Mouse (Mus musculus) lung, adult 18-20 months (tissue): Measurements from ENCODE around the gene Cage1.

ENCODE experiments used
- DNase-seq, 2 experiments: peaks; one replicate each; pipeline ENCODE4 v3.0.0; 2022; ENCODE audit warnings: mixed read lengths in 2 of 2

Cage1 gene

DNA sequence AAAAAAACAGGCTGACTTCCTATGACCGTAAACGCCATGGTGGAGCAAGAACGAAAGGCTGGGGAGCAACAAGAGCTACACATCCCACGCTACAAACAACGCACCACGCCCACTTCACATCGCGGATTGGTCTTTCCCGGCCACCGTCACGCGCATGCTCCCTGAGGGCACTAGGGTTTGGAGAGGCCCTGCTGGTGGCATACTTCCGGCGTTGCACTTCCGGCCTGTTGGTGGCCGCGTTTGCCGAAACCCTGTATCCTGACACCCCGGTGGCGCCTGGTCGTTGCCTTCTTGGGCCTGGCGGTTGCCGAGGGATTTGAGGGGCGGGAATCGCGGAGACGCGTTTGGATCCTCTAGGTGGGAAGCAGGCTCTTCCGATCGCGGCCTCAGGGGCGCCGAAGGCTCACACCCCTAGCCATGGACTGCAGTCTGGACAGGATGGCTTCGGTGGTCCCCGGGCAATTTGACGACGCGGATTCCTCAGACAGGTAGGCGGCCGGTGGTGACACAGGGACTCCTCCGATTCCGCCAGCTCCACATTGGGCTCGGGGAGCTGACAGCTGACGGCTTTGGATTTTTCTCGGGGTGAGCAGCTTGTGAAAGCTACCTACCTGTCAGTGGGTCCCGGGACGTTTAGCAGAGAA, at the start of gene Cage1:
TSS of gene Cage1 (minus strand) at position 26 of the 644 bp plus-strand sequence.
- peak; percentile 96 to 97 for DNase-seq

DNA sequence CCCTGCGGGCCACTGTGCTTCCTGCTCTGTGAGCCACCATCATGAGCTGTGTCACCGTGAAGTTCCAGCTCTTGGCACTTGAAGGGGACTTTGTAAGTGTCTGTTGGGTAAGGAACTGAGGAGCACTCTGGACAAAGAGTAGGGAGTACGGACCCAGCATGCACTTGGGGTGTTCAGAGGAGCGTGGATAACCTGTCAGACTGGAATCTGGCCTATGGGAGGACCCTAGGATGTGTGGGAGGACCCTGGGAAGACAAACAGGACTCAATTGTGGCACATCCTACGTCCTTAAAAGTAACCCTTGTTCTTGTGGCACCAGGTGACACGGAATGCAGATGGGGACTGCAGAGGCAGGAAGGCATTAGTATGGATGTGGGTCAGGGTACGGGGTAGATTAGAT, 44.3 kb upstream of the Cage1 start:
- DNase-seq: no peak

DNA sequence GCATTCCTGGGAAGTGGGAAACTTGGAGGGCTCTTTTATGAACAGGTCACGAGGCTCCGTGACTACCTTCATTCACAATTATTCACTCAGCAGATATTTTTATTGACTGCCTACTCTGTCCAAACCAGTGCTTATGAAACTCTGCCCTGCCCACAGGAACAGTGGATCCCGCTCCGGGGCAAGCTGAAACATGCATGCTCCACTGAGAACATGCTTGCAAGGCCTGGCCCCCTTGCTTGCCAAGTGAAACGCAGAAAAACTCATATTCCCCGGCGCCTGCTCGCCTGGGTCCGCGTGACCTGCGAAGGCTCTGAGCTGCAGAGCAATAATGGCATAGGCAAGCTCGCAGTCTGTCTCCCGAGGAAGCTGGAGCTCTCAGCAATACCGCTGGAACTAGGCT, 43.9 kb upstream of the Cage1 start:
- no peak for DNase-seq

DNA sequence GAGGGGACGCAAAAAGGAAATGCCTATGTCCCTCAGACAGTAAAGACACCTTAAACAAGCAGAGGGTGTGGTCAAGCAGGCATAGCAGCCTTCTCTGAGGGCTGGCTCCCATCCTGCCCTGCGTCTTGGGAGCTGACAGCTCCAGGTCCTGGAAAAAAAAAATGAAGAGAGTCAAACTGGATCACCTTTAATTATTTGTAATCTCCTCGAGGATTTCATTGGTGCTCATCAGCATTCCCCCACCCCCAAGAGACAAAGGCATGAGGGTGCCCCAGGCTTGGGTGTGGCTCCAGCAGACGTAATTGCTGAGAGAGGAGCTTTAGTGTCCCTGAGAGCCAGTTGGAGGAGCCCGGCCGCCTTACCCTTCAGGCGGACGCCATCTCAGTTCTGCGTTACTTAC, 43.1 kb upstream of the Cage1 start:
- DNase-seq: no peak

DNA sequence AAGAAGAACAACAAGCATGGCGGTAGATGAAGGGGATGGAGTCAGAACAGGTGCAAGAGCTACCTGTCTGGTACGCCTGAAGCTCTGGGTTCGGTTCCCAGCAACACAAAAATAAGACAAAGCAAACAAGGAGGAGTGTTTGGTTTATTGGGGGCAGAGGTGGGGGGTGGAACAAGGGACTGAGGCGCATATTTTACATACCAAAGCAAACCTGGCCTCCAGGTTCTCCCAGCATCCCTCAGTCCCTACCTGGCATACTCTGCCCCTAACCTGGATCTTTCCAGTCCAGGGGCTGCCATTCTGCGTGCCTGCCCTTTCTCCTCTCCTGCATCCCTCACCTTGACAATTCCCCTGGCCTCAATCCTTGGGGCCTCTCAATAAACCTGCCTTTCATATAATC, 42.5 kb upstream of the Cage1 start:
- DNase-seq: no peak

DNA sequence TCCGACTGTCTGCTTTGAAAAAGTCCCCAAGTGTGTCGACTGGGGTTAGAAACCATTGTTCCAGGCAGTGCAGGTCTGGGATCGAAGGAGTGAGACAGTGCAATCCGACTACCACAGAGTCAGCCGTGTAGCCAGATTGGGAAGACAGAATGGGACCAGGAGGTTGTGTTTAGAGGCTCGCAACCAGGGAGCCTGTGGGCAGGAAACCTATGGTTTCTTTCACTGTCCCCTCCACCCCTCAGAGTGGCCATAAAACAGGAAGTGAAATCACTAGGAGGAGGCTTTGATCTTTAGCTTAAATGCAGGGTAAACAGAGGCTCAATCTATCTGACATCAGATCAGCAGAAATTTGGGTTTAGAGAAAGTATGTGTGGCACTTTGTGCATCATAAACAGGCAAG, 42.0 kb upstream of the Cage1 start:
- DNase-seq: no peak

DNA sequence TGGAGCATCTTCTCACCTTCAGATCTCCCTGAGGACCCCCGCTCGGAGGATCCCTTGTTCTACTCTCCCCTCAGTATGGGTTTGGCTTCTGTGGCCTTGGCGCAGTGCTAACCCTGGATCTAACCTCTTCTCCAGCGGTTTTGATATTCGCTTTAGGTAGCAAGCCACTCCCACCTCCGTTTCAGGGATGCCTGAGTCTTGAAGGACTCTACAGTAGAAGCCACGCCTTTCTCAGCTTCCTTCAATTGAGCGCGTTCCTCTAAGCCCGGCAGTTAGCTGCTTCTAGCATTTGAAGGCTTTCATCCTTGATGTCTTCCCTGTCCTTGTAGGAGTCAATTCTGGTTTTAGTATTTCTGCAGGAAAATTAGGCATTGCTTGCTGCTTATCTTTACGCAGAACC, 40.2 kb upstream of the Cage1 start:
- DNase-seq: peak in 1 of 2 experiments; percentile 32

DNA sequence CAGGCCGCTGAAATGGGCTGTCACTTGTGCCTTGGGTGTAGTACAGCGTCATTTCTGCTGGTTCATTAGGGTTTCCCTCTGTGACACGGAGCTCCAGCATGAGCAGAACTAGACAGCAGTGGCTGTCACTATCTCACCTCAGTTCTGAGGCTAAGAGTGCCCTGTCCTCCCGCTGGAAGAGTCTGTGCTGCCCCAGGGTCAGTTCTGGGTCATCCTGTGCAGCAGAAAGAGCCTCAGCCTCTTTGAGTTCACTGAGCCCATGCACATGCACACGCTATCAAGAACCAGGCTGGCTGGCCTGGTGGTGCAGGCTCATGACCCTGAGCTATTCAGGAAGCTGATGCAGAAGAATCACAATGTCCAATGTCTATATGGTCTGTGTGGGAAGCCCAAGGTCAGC, 37.5 kb upstream of the Cage1 start:
- DNase-seq: no peak

DNA sequence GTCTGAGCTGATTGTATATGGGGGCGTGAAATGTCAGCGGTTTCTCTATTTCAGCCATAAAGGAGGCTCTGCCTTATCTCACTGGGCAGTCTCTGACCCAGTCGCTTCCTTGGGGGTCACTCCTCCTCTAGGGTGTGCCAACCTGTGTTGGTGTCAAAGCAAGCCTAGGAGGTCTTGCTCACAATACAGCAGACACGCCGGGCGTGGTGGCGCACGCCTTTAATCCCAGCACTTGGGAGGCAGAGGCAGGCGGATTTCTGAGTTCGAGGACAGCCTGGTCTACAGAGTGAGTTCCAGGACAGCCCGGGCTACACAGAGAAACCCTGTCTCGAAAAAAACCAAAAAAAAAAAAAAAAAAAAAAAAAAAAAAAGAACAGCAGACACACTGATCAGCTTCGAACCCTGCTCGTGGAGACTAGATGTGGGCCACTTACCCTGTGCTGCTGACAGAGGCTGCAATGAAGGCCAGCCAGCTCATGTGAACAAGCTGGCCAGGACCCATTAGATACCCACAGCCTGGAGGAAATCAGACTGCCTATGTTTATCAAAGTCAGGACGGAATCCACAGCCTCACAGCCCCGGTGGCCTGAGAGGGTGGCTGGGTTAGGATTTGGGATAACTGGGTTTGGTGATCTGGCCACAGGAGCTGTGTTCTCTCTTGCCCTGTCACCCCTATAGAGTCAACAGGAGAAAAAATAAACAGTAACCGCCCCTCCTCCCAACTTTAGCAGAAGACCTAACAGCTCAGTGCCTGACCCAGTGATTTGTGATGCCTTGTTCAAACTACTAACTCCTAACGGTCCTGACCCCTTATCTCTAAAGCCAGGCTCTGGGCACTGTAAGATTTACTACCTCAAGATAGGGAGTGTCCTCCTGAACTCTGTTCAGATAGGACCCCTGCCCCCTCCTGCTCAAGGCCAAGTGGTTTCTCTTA, 36.8 kb upstream of the Cage1 start:
- DNase-seq: no peak

DNA sequence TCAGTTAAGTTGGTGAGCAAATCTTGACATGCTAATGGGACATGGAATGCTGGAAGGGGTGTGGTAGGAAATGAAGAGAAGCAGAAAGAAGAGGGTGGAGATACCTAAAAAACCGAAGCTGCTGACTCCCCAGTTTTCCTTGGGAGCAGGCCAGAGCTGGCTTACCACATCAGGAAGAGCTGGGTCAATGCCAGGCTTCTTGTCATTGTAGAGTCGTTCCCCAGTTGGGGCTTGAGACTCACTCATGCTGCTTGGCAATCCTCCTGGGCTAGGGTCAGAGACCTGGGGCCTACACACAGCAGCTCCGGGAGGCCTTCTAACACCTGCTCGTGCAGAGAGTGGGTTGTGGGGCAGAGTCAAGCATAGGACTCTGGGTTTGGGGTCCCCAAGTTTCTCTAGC, 34.1 kb upstream of the Cage1 start:
- peak in 1 of 2 experiments; percentile 10 for DNase-seq

DNA sequence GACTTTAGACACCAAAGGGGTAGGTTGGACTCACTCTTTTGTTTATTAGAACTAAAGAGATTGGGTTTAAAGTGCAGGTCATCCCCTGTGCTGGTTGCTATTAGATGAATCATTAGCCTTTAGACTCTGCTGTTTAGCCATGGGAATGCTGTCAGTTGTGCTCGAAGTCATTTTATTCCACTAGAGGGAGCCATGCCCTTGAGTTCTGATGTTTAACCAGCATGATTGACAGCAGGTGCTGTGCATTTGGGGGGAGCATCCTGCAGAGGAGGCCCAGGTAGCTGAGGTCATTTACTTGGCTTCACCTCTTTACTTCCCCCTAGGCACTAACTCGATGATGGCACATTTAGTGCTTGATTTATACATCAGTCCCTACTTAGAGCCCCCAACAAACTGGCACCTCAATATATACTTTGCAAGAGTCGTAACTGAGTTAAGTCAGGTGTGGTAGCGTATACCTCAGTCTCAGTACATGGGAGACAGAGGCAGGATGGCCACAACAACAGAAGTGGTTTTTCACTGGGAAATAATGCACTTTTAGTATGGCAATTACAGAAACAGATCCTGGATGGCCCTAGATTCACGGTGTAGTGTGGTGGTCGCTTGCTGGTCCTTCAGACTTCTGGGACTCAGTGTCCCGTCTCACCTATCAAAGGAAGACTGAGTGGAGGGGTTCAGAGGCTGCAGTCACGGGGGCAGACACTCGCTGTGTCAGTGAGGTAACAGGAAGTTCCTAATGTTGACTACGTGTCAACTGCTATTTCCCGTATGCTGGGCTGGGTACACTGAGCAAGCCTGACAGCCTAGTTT, 28.2 kb upstream of the Cage1 start:
- peak; percentile 12 to 56 for DNase-seq

DNA sequence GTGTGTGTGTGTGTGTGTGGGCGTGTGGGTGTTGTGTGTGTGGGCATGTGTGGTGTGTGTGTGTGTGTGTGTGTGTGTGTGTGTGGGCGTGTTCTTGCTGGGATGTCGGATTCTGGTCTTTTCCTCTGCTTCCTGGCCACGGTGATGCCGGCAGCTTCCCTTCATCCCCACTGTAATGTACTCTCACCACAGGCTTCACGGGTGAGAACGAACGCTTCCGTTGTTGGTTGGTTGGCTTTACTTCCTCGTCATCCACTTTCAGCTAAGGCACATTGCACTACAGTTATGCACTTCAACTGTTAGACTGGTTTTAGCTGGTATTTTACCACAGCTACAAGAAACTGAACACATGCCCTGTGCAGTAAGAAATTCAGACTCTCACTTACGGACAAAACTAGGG, 25.8 kb upstream of the Cage1 start:
- no peak for DNase-seq

DNA sequence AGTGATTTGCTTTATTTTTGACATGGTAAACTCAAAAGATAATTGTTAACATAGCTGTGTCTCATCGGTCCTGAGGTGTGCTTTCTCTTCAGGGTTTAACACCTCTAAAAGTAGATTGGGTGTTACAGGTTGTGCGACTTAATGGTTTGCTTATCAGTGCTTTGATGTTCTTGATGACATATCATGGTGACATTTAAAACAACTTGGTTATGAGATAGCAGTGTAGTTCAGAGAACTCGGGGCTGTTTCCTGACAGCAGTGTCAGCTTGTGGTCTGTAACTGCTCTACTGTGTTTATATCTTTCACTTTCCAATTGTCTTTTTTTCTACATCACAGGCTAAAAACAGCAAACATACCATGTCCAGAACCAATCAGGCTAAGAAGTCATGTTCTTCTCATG, 13.0 kb upstream of the Cage1 start:
- DNase-seq: no peak

DNA sequence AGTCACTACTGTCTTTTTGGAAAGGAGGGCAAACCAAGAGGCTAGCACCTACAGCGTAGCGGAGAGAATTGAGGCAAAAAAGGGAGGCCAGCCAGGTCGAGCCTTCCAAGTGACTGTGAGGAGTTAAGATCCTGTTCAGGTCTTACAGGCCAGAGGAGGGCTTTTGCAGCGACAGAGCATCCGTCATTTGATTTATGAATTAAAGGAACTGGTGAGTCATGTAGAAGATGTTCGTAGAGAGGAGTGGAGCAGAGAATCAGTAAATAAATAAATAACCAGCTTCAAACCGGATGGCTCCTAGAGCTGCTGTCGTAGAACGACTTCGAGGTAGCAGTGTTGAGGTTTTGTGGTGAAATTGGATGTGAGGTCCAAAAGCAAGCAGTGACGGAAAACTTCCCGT, 942 bp upstream of the Cage1 start:
- no peak for DNase-seq

DNA sequence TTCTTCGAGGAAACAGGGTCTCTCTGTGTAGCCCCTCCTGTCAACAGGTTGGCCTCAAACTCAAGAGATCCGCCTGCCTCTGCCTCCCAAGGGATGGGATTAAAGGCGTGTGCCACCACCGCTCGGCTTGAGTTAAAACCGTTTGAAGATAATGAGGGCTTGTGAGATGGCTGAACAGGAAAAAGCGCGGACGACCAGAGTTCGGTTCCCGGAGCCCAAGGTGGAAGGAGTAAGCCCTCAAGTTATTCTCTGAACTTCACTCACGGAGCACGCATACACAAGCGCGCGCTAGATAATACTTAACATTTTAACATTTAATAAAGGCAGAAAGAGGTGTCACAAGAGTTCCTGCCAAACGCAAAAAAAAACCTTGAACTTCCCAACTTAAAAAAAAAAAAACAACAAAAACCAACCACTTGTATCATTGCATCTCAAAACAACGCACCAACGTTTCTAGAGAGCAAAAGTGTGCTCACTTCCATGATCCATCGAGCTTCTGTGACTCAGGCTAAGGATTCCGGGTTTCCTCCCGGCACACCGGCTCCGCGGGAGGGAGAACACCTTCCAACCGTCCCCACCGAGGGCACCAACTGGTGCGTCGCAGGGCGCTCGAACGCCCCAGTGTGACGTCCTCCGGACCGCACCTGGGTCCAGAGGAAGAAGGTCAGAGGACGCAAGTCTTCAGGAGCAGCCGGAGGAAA, 376 bp downstream of the Cage1 start, which contains the start of gene Riok1:
TSS of gene Riok1 (plus strand) at position 653 of the 701 bp plus-strand sequence.
- DNase-seq: peak in 1 of 2 experiments; percentile 5

DNA sequence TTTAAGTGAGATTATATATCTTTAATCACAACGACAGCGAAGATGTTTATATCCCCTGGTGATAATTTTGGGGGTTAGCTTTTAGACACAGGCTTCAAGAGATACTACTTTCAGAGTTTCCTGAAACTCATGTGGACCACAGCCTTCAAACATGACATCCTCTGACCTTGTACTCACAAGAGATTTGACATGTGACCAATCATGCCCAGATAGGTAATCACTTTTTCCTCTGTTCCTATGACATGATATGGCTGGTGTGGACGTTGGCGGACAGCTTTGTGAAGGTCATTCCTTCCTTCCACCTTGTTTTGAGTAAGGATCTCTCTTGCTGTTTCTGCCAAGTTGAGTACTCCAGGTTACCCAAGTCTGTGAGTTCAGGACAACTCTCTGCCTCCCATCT, 8.5 kb downstream of the Cage1 start:
- no peak for DNase-seq

DNA sequence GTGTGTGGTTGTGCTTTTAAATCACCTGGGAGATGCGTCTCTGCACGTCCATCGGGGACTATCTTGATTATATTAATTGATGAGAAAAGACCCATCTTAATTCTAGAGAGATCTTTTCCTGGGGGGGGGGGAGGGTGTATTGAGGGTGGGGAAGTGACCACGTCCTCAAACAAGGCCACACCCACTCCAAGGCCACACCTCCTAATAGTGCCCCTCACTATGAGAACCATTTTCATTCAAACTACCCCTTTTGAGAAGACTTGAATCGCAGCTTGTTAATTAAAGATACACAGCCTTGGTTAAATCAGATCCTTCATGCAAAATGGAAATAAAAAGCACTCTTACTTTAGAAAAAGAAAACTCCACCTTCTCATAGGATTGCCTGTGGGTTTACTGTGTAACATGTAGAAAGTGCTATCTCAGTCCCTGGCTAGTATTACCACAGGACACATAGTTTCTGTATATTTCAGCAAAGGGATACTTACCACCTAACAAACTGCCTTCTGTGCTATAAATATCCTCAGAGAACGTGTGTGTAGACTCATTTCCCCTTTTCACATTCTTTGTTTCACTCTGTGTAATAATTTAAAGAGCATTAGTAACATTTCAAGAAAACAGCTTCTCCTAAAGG, 9.1 kb downstream of the Cage1 start:
- no peak for DNase-seq

DNA sequence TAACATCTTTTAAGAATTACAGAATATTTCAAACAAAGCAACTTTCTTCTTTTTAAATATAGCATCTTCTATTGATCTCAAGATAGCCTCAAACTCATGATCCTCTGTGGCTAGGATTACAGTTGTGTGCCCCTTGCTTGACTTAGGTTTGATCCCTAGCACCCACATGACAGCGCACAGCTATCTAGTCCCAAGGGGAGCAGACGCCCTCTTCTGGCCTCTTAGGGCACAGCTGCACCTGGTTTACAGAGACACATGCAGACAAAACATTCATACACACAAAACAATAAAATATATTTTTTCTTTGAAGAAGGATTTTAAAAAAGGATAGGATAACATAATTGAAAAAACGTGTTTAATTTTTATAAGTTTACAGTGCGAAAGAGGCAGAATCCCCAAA, 11.0 kb downstream of the Cage1 start:
- no peak for DNase-seq

DNA sequence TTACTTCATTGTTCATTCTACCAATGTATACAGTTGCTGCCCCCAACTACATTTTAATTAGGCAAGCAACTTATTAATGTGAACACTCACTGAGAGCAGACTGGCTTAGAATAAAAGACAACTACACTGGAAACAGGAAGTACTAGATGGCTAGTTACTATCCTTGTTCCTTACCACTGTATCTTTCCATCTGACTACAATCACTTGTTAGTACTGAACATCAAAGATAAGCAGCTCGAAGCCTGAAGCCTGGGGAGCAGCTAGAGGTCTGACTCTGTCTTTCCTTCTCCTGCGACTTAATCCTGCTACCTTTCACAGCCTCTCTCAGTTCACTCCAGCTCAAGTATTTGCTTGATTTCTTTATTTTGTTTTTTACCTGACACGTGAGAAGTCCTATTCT, 18.1 kb downstream of the Cage1 start:
- no peak for DNase-seq

DNA sequence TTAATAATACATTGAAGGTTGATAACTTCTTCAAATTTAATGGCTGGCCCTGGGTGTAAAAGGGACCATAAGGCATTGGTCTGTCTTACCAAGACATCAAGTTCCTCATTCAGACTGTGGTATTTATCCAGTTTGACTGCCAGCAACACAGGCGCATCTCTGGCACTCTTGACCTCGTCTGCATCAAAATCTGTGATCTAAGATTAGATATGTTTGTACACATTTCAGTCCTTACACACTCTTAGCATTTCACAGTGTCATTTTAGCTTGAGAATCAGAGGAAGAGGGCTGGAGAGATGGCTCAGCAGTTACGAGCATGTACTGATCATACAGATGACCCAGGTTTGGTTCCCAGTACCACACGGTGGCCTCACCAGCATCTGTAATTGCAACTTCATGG, 21.3 kb downstream of the Cage1 start:
- no peak for DNase-seq

DNA sequence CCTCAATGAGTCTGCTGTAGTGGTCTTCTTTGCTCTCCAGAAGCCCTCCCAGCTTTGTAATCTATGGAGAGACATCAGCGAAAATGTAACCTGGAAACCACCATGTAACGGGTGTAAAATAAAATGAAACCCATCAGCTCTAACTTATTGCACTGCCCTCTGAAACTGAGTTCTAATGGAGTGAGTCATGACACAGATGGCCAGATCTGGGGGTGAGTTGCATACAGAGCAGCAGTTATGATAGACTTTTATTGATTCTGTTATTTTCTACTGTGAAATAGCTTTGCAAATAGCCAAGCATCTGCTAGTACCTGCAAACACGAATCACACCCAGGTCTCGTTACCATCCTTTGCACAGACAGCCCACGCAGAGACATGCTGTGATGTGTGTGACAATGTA, 24.4 kb downstream of the Cage1 start:
- no peak for DNase-seq

DNA sequence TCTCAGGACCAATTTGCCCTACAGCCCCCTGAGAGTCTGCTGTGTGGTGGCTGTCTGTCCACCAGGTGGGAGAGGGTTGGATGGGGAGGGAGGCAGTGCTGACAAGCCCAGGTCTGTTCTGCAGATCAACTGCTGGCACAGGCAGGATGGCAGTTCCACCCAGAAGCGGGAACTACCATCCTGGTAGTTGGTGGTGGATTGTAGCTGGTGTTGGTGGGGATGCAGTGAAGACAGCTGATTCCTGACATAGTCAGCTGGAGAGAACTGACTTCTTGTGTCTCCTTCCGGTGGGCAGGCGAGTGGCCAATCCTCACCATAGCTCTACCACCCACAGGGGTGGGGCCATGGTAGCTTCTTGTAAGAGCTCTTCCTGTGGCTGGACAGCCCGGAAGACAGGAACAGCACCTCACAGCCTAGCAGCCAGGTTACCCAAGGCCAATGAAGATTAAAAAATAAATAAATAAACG, 26.4 kb downstream of the Cage1 start:
- no peak for DNase-seq
